Comparison of ENCODE assay signal across 10 mouse cellular contexts in genomic region chr17:84097286-84097685, GRCm38 (mm10).
DNase-seq lines count a peak whose midpoint lies in the region; ATAC-seq lines count a peak whose summit lies in the region.
"Had no signal": no experiment of that assay in that cellular context is flagged by ENCODE, and none has a peak within 500 bp of the region (broad histone marks: within the 10 kb centered on the region; RNA-seq: fewer than 3 reads in every experiment).

No protein-coding gene starts in this region.

- no peak for DNase-seq in heart, postnatal 25 days (ENCODE audit: low spot score)
- DNase-seq in embryonic facial prominence, embryonic 11.5 days (ENCODE audit: low spot score): peak; percentile 43
- DNase-seq in left cerebral cortex, postnatal 4 days: no peak
- no peak for DNase-seq in cerebellum, postnatal 4 days (ENCODE audit: low spot score in 2 of 2)

- H3K4me3 ChIP-seq in heart, embryonic 13.5 days: no peak overlapping the region
- H3K4me3 ChIP-seq in embryonic facial prominence, embryonic 11.5 days (ENCODE audit: low read depth, low read length): no peak overlapping the region
- no peak overlapping the region for H3K4me3 ChIP-seq in hindbrain, embryonic 15.5 days
- H3K4me3 ChIP-seq in neural tube, embryonic 12.5 days: no peak overlapping the region

- H3K27me3 ChIP-seq in heart, embryonic 13.5 days (replicated peaks): peaks cover 12% of the 10 kb centered on the region
- H3K27me3 ChIP-seq in embryonic facial prominence, embryonic 11.5 days (ENCODE audit: control insufficient read depth, insufficient read depth, low read length): no peaks in the 10 kb centered on the region
- no peaks in the 10 kb centered on the region for H3K27me3 ChIP-seq in hindbrain, embryonic 15.5 days
- no peaks in the 10 kb centered on the region for H3K27me3 ChIP-seq in neural tube, embryonic 12.5 days (replicated peaks)
- H3K27me3 ChIP-seq: heart, embryonic 15.5 days had no signal

- no peak overlapping the region for H3K27ac ChIP-seq in heart, embryonic 13.5 days (replicated peaks)
- no peak overlapping the region for H3K27ac ChIP-seq in embryonic facial prominence, embryonic 11.5 days (replicated peaks; ENCODE audit: low read depth, low read length)
- H3K27ac ChIP-seq in hindbrain, embryonic 15.5 days (replicated peaks): peak overlapping the region; percentile 81
- peak overlapping the region; percentile 62; the same call in 1 of the 2 replicates for H3K27ac ChIP-seq in neural tube, embryonic 12.5 days

- peaks cover 30% of the 10 kb centered on the region for H3K4me1 ChIP-seq in heart, embryonic 13.5 days
- peaks cover 3% of the 10 kb centered on the region for H3K4me1 ChIP-seq in embryonic facial prominence, embryonic 11.5 days (ENCODE audit: control insufficient read depth, insufficient read depth, low read length)
- H3K4me1 ChIP-seq in hindbrain, embryonic 15.5 days (replicated peaks): peaks cover 23% of the 10 kb centered on the region
- H3K4me1 ChIP-seq in neural tube, embryonic 12.5 days: peaks cover 31% of the 10 kb centered on the region

- no peak overlapping the region for H3K4me2 ChIP-seq in heart, embryonic 13.5 days
- H3K4me2 ChIP-seq in embryonic facial prominence, embryonic 11.5 days (ENCODE audit: low read depth, low read length): no peak overlapping the region
- peak overlapping the region; percentile 78; the same call in 1 of the 2 replicates for H3K4me2 ChIP-seq in hindbrain, embryonic 15.5 days
- 0 out of 2 replicates have a peak overlapping the region, but pooled peaks have one; percentile 60 for H3K4me2 ChIP-seq in neural tube, embryonic 12.5 days (replicated peaks)

- ATAC-seq in heart, embryonic 13.5 days (ENCODE audit: extremely low read depth, insufficient number of reproducible peaks, low FRiP score, low TSS enrichment): no peak
- no peak for ATAC-seq in embryonic facial prominence, embryonic 11.5 days (replicated peaks; ENCODE audit: insufficient number of reproducible peaks, low FRiP score, low TSS enrichment, low read depth)
- no peak for ATAC-seq in hindbrain, embryonic 15.5 days (ENCODE audit: low FRiP score, low read depth)
- ATAC-seq in neural tube, embryonic 12.5 days (ENCODE audit: low FRiP score, low read depth): no peak
- ATAC-seq in inflammation-experienced regulatory T-cells, adult 6 months: no peak
- ATAC-seq: CD4-positive, CD25-positive, alpha-beta regulatory T cell, adult 4 months had no signal

- 66% methylated on average over 13 of the region's 13 CpGs for WGBS in heart, embryonic 13.5 days
- WGBS in embryonic facial prominence, embryonic 11.5 days: 62% methylated on average over 13 of the region's 13 CpGs
- WGBS in hindbrain, embryonic 15.5 days: 50% methylated on average over 13 of the region's 13 CpGs
- 63% methylated on average over 13 of the region's 13 CpGs for WGBS in neural tube, embryonic 12.5 days

- intact Hi-C loops in heart, postnatal 25 days (cut with DNase I): no loop called here
- intact Hi-C loops in left cerebral cortex, postnatal 4 days (cut with DNase I): no loop called here

- no peaks in the 10 kb centered on the region for H3K9me3 ChIP-seq in heart, embryonic 13.5 days
- no peaks in the 10 kb centered on the region for H3K9me3 ChIP-seq in embryonic facial prominence, embryonic 11.5 days (replicated peaks; ENCODE audit: control insufficient read depth, low read length)
- H3K9me3 ChIP-seq in hindbrain, embryonic 15.5 days: no peaks in the 10 kb centered on the region
- no peaks in the 10 kb centered on the region for H3K9me3 ChIP-seq in neural tube, embryonic 12.5 days
- H3K9me3 ChIP-seq: heart, embryonic 15.5 days had no signal

- 0 out of 2 replicates have a peak overlapping the region, but pooled peaks have one; percentile 85 for H3K9ac ChIP-seq in heart, embryonic 13.5 days
- H3K9ac ChIP-seq in embryonic facial prominence, embryonic 11.5 days (replicated peaks; ENCODE audit: low read length): peak overlapping the region; percentile 78
- no peak overlapping the region for H3K9ac ChIP-seq in hindbrain, embryonic 15.5 days
- H3K9ac ChIP-seq in neural tube, embryonic 12.5 days: no peak overlapping the region

- no peaks in the 10 kb centered on the region for H3K36me3 ChIP-seq in heart, embryonic 13.5 days
- H3K36me3 ChIP-seq in embryonic facial prominence, embryonic 11.5 days (replicated peaks; ENCODE audit: control insufficient read depth, insufficient read depth, low read depth, low read length): no peaks in the 10 kb centered on the region
- H3K36me3 ChIP-seq in hindbrain, embryonic 15.5 days: no peaks in the 10 kb centered on the region
- no peaks in the 10 kb centered on the region for H3K36me3 ChIP-seq in neural tube, embryonic 12.5 days
- H3K36me3 ChIP-seq: heart, embryonic 15.5 days had no signal

Comparison
In these comparisons a context has a peak if more than half of its experiments do, and no peak if none do; other contexts are left out.
1. H3K27ac ChIP-seq: peak in hindbrain, embryonic 15.5 days (single experiment) and neural tube, embryonic 12.5 days (single experiment); none in heart, embryonic 13.5 days (single experiment) and embryonic facial prominence, embryonic 11.5 days (single experiment).
2. H3K4me2 ChIP-seq: peak in hindbrain, embryonic 15.5 days (single experiment) and neural tube, embryonic 12.5 days (single experiment); none in heart, embryonic 13.5 days (single experiment) and embryonic facial prominence, embryonic 11.5 days (single experiment).
3. H3K9ac ChIP-seq: peak in heart, embryonic 13.5 days (single experiment) and embryonic facial prominence, embryonic 11.5 days (single experiment); none in hindbrain, embryonic 15.5 days (single experiment) and neural tube, embryonic 12.5 days (single experiment).